In the genomic region with DNA sequence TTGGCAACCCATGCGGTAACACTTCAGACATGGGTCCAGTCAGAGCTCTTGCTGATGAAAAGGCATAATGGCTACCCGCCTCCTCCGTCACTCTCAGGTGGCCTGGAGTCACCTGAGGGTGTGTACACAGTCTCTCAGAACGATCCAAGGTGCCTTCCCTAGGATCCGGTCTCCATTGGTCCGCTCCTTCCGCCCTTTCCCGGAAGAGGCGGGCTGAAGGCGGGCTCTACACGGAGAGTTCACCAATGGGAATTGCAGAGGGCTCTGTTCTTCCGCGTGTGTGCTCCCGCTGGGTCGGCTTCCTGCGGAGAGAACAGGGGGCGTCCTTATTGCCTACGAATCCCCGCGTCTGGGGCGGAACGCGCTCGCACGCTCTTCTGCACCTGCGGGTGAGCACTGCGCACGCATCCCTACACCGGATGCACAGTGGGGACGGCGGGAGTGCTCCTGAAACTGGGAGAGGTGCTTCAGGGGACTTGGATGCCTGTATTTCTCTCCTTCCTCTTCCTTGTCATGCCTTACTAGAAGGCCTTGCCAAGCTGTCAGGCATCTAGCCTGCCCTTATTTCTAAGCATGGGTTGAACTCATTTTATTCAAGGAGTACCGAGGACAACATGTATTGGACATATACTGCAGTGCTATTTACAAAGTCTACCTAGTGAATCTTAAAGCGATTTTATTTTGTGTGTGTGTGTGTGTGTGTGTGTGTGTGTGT, we compare ENCODE assay signal across 1 mouse cellular context.
TF ChIP-seq lines count a peak whose summit lies in the region.

Gene Coa4, plus strand, starts transcription at position 268 of the 715 bp plus-strand sequence.

TF ChIP-seq in CH12.LX, 34 proteins besides CTCF, POLR2A, EP300 and RAD21 (continued from another document):
- TF ChIP-seq MAZ (IDR thresholded peaks at IDR 0.05; ENCODE audit: low read depth, low read length) (no peak), KAT2A (IDR thresholded peaks at IDR 0.05; ENCODE audit: insufficient replicate concordance, low read length) (peak; percentile 79; the same call in 1 of the 2 replicates), MAFK (IDR thresholded peaks at IDR 0.05; ENCODE audit: insufficient replicate concordance, low read length) (no peak), PAX5 (IDR thresholded peaks at IDR 0.05; ENCODE audit: low read length) (no peak), JUN (IDR thresholded peaks at IDR 0.05; ENCODE audit: insufficient read depth, low read depth, low read length) (no peak), MYC (IDR thresholded peaks at IDR 0.05; ENCODE audit: low read depth, low read length) (no peak; the same call in 1 of the 2 replicates), TBP (conservative IDR thresholded peaks at IDR 0.05; ENCODE audit: low read depth, low read length) (no peak; the same call in 1 of the 2 replicates), MEF2A (IDR thresholded peaks at IDR 0.05; ENCODE audit: borderline replicate concordance, low read depth, low read length) (no peak), IRF4 (IDR thresholded peaks at IDR 0.05; ENCODE audit: low read depth, low read length) (peak; percentile 15), ELF1 (IDR thresholded peaks at IDR 0.05; ENCODE audit: low read depth, low read length) (peak; percentile 99), E2F4 (IDR thresholded peaks at IDR 0.05; ENCODE audit: insufficient replicate concordance, low read depth, low read length) (0 out of 2 replicates have a peak, but pooled peaks have one; percentile 16), MAX (IDR thresholded peaks at IDR 0.05; ENCODE audit: low read length) (no peak; the same call in 1 of the 2 replicates), ZC3H11A (IDR thresholded peaks at IDR 0.05; ENCODE audit: low read depth, low read length) (no peak), ZKSCAN1 (IDR thresholded peaks at IDR 0.05; ENCODE audit: borderline replicate concordance, low read depth, low read length) (no peak), ETS1 (conservative IDR thresholded peaks at IDR 0.05; ENCODE audit: low read depth, low read length) (peak; percentile 10; the same call in 1 of the 2 replicates), JUND (conservative IDR thresholded peaks at IDR 0.05; ENCODE audit: low read depth, low read length) (no peak), NRF1 (IDR thresholded peaks at IDR 0.05; ENCODE audit: low read depth, low read length) (peak; percentile 83), TCF12 (IDR thresholded peaks at IDR 0.05; ENCODE audit: low read depth, low read length) (peak; percentile 49; the same call in 1 of the 2 replicates), ZMIZ1 (IDR thresholded peaks at IDR 0.05; ENCODE audit: low read depth, low read length) (peak; percentile 87), SMC3 (IDR thresholded peaks at IDR 0.05; ENCODE audit: low read depth, low read length) (no peak)
